ENCODE assay signal across 9 mouse cellular contexts in the genomic region with DNA sequence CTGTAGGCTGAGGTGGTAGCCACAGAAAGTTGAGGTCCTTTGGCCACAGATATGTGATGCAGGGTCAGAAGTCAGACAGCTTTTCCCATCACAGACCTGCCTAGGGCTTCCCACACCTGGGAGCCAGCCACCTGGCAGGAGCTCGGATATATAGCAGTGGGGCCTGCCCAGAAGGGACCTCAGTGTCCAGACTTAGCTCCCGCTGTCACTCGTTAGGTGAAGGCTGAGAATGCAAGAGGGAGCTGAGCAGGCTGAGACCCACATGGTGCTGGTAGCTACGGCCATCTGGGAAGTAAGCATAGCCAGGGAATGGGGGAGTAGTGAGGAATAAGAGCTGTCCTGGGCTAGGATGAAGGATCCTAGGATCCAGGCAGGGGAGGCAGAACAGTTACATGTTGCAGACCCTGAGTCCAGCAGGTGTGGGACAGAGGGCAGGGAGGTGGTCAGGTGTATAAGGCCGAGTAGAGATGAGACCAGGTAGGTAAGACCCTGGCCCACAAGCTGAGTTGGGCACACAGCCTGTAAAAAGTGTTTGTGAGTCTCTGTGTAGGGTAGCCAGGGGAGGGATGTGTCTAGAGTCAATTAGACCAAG. TPM values are rescaled to one million over a fixed set of nuclear protein-coding genes. Genes with fewer than 3 reads are reported as not detected.
DNase-seq lines count a peak whose midpoint lies in the region; ATAC-seq and TF ChIP-seq lines count a peak whose summit lies in the region.
"Had no signal": no experiment of that assay in that cellular context is flagged by ENCODE, and none has a peak within 500 bp of the region (broad histone marks: within the 10 kb centered on the region; RNA-seq: fewer than 3 reads in every experiment).

No protein-coding gene starts in this region.

- peaks cover 4% of the 10 kb centered on the region for H3K36me3 ChIP-seq in kidney, postnatal 0 days (ENCODE audit: insufficient read depth, low read length)
- peaks cover 42% of the 10 kb centered on the region for H3K36me3 ChIP-seq in forebrain, embryonic 10.5 days (replicated peaks)
- H3K36me3 ChIP-seq in intestine, embryonic 16.5 days (ENCODE audit: control insufficient read depth, insufficient read depth, low read length): 0 out of 2 replicates have a peak, but pooled peaks cover 4% of the 10 kb centered on the region
- peaks cover 10% of the 10 kb centered on the region; the same call in 1 of the 2 replicates for H3K36me3 ChIP-seq in neural tube, embryonic 13.5 days

- TF ChIP-seq CTCF in kidney, postnatal 0 days (IDR thresholded peaks at IDR 0.05; ENCODE audit: low read depth): no peak

- peak overlapping the region; percentile 79; the same call in 1 of the 2 replicates for H3K4me3 ChIP-seq in kidney, postnatal 0 days (replicated peaks; ENCODE audit: low read depth, low read length)
- H3K4me3 ChIP-seq in forebrain, embryonic 10.5 days: peak overlapping the region; percentile 86
- H3K4me3 ChIP-seq in intestine, embryonic 16.5 days (ENCODE audit: low read length): peak overlapping the region; percentile 85
- peak overlapping the region; percentile 88 for H3K4me3 ChIP-seq in neural tube, embryonic 13.5 days

- 72% methylated on average over 5 of the region's 5 CpGs for WGBS in kidney, postnatal 0 days
- WGBS in forebrain, embryonic 10.5 days: 73% methylated on average over 5 of the region's 5 CpGs
- 64% methylated on average over 5 of the region's 5 CpGs for WGBS in intestine, embryonic 16.5 days
- WGBS in neural tube, embryonic 13.5 days: 79% methylated on average over 5 of the region's 5 CpGs

- H3K9ac ChIP-seq in kidney, postnatal 0 days (ENCODE audit: low read depth, low read length): no peak overlapping the region
- H3K9ac ChIP-seq in intestine, embryonic 16.5 days (ENCODE audit: low read depth, low read length): peak overlapping the region; percentile 94
- H3K9ac ChIP-seq in neural tube, embryonic 13.5 days: peak overlapping the region; percentile 98

- no peaks in the 10 kb centered on the region for H3K9me3 ChIP-seq in kidney, postnatal 0 days (replicated peaks; ENCODE audit: low read length)
- H3K9me3 ChIP-seq in forebrain, embryonic 10.5 days: no peaks in the 10 kb centered on the region
- no peaks in the 10 kb centered on the region for H3K9me3 ChIP-seq in intestine, embryonic 16.5 days (ENCODE audit: control insufficient read depth, low read length)
- H3K9me3 ChIP-seq in neural tube, embryonic 13.5 days: no peaks in the 10 kb centered on the region

- peaks cover 8% of the 10 kb centered on the region; the same call in 1 of the 2 replicates for H3K4me1 ChIP-seq in kidney, postnatal 0 days (replicated peaks; ENCODE audit: insufficient read depth, low read length)
- H3K4me1 ChIP-seq in forebrain, embryonic 10.5 days: peaks cover 47% of the 10 kb centered on the region
- H3K4me1 ChIP-seq in intestine, embryonic 16.5 days (ENCODE audit: control insufficient read depth, insufficient read depth, low read length): peaks cover 22% of the 10 kb centered on the region; the same call in 1 of the 2 replicates
- H3K4me1 ChIP-seq in neural tube, embryonic 13.5 days (replicated peaks): peaks cover 55% of the 10 kb centered on the region

- no peak overlapping the region for H3K27ac ChIP-seq in kidney, postnatal 0 days
- no peak overlapping the region for H3K27ac ChIP-seq in forebrain, embryonic 10.5 days
- H3K27ac ChIP-seq in intestine, embryonic 16.5 days (ENCODE audit: low read length): no peak overlapping the region
- no peak overlapping the region for H3K27ac ChIP-seq in neural tube, embryonic 13.5 days (replicated peaks)

- H3K27me3 ChIP-seq in kidney, postnatal 0 days (ENCODE audit: insufficient read depth, low read length): no peaks in the 10 kb centered on the region
- peaks cover 19% of the 10 kb centered on the region for H3K27me3 ChIP-seq in forebrain, embryonic 10.5 days (ENCODE audit: poor library complexity, severe bottlenecking)
- no peaks in the 10 kb centered on the region for H3K27me3 ChIP-seq in intestine, embryonic 16.5 days (replicated peaks; ENCODE audit: control insufficient read depth, insufficient read depth, low read length)
- H3K27me3 ChIP-seq in neural tube, embryonic 13.5 days: peaks cover 15% of the 10 kb centered on the region

- no peak for ATAC-seq in kidney, postnatal 0 days (replicated peaks; ENCODE audit: low FRiP score, low read depth)
- ATAC-seq in intestine, embryonic 16.5 days: no peak
- ATAC-seq in neural tube, embryonic 13.5 days (ENCODE audit: low read depth): no peak

- no peak for DNase-seq in kidney, postnatal 0 days (ENCODE audit: low spot score)
- DNase-seq in kidney, postnatal 10 days: no peak
- no peak for DNase-seq in forebrain, embryonic 10.5 days (ENCODE audit: extremely low spot score, low spot score)
- DNase-seq in right cerebral cortex, postnatal 14 days: no peak
- no peak for DNase-seq in cerebellum, adult 11 months
- no peak for DNase-seq in thymus, postnatal 25 days
- DNase-seq: lung, adult 2 months had no signal

- H3K4me2 ChIP-seq in kidney, postnatal 0 days (ENCODE audit: low read length): peak overlapping the region; percentile 93
- H3K4me2 ChIP-seq in intestine, embryonic 16.5 days (ENCODE audit: low read depth, low read length): peak overlapping the region; percentile 91
- H3K4me2 ChIP-seq in neural tube, embryonic 13.5 days: peak overlapping the region; percentile 90

RNA-seq across cellular contexts. Expression of a gene that starts 1.4 kb away (rescaled TPM):
- polyA plus RNA-seq in kidney, postnatal 0 days (2015; fragmentation: Nextera tagmentation; extraction: Ambion mirVana): 12.0 and 13.1 TPM in 2 replicates
- polyA plus RNA-seq in forebrain, embryonic 10.5 days (2016; fragmentation: Nextera tagmentation; extraction: Ambion mirVana): 9.2 and 12.0 TPM in 2 replicates
- polyA plus RNA-seq in intestine, embryonic 16.5 days (2015; fragmentation: Nextera tagmentation; extraction: Ambion mirVana): 2.8 and 4.8 TPM in 2 replicates
- 22.0 and 23.9 TPM in 2 replicates for polyA plus RNA-seq in neural tube, embryonic 13.5 days (2015; fragmentation: Nextera tagmentation; extraction: Ambion mirVana)

RNA-seq across cellular contexts. Expression of a gene that starts 14.7 kb away (rescaled TPM):
- 737 and 848 TPM in 2 replicates for polyA plus RNA-seq in kidney, postnatal 0 days (2015; fragmentation: Nextera tagmentation; extraction: Ambion mirVana)
- polyA plus RNA-seq in forebrain, embryonic 10.5 days (2016; fragmentation: Nextera tagmentation; extraction: Ambion mirVana): 560 and 577 TPM in 2 replicates
- polyA plus RNA-seq in intestine, embryonic 16.5 days (2015; fragmentation: Nextera tagmentation; extraction: Ambion mirVana): 471 and 487 TPM in 2 replicates
- 362 and 435 TPM in 2 replicates for polyA plus RNA-seq in neural tube, embryonic 13.5 days (2015; fragmentation: Nextera tagmentation; extraction: Ambion mirVana)

RNA-seq across cellular contexts. Expression of a gene that starts 17.8 kb away (rescaled TPM):
- polyA plus RNA-seq in kidney, postnatal 0 days (2015; fragmentation: Nextera tagmentation; extraction: Ambion mirVana): 0.29 and 0.33 TPM in 2 replicates
- polyA plus RNA-seq in forebrain, embryonic 10.5 days (2016; fragmentation: Nextera tagmentation; extraction: Ambion mirVana): 0.32 and 0.35 TPM in 2 replicates
- 2.5 TPM in 2 replicates for polyA plus RNA-seq in intestine, embryonic 16.5 days (2015; fragmentation: Nextera tagmentation; extraction: Ambion mirVana)
- polyA plus RNA-seq in neural tube, embryonic 13.5 days (2015; fragmentation: Nextera tagmentation; extraction: Ambion mirVana): not detected in 2 replicates

RNA-seq across cellular contexts. Expression of a gene that starts 46.2 kb away (rescaled TPM):
- polyA plus RNA-seq in kidney, postnatal 0 days (2015; fragmentation: Nextera tagmentation; extraction: Ambion mirVana): 48.6 and 62.4 TPM in 2 replicates
- 10.7 and 11.2 TPM in 2 replicates for polyA plus RNA-seq in forebrain, embryonic 10.5 days (2016; fragmentation: Nextera tagmentation; extraction: Ambion mirVana)
- 26.7 and 29.7 TPM in 2 replicates for polyA plus RNA-seq in intestine, embryonic 16.5 days (2015; fragmentation: Nextera tagmentation; extraction: Ambion mirVana)
- polyA plus RNA-seq in neural tube, embryonic 13.5 days (2015; fragmentation: Nextera tagmentation; extraction: Ambion mirVana): 2.0 and 2.4 TPM in 2 replicates
